Mouse (Mus musculus): ENCODE measurements around the gene Prdm4. TPM values are rescaled to one million over a fixed set of nuclear protein-coding genes. Genes with fewer than 3 reads are reported as not detected.

Gene Prdm4
- polyA plus RNA-seq, 1 experiment, result 29.8 TPM

- no peak for DNase-seq (ENCODE audit: extremely low spot score in 1 of 2, low spot score in 1 of 2)
These were observed 44.5 kb downstream of the Prdm4 start for GRCm38 (mm10) chr10:85872479-85872773.

- DNase-seq (ENCODE audit: extremely low spot score in 1 of 2, low spot score in 1 of 2), result peak; percentile 87 to 96
These were observed 45.1 kb downstream of the Prdm4 start for GRCm38 (mm10) chr10:85871698-85872478.

GRCm38 (mm10) chr10:85846105-85846862 is 70.7 kb downstream of the Prdm4 start:
- DNase-seq (ENCODE audit: extremely low spot score in 1 of 2, low spot score in 1 of 2), result no peak

Other genes starting within 250 kb of the Prdm4 start
- 17.7 and 21.0 TPM in 2 replicates for gene Pwp1, start 87.6 kb downstream of the Prdm4 start, polyA plus RNA-seq (2012; rRNA removed)
- 0.44 and 0.56 TPM in 2 replicates for gene Ascl4, start 10.5 kb upstream of the Prdm4 start, polyA plus RNA-seq (2012; rRNA removed)
- 116 TPM in 2 replicates for gene Rtcb, start 40.7 kb upstream of the Prdm4 start, polyA plus RNA-seq (2012; rRNA removed)
- gene Bpifc, start 94.8 kb upstream of the Prdm4 start, polyA plus RNA-seq (2012; rRNA removed), result 0.12 and 0.13 TPM in 2 replicates
- 33.9 and 34.7 TPM in 2 replicates for gene Fbxo7, start 104.8 kb upstream of the Prdm4 start, polyA plus RNA-seq (2012; rRNA removed)

All from frontal cortex, adult 2 months (tissue).